Mouse (Mus musculus): ENCODE data around the gene Gm3250. TPM values are rescaled to one million over a fixed set of nuclear protein-coding genes. Genes with fewer than 3 reads are reported as not detected.
"Not testable (repeated sequence)": the region's sequence is repeated elsewhere in the genome, so short reads cannot be mapped to it uniquely, and the experiment has no call there.

Gene Gm3250
- polyA plus RNA-seq, 1 experiment from 2014 or later = not detected

DNA sequence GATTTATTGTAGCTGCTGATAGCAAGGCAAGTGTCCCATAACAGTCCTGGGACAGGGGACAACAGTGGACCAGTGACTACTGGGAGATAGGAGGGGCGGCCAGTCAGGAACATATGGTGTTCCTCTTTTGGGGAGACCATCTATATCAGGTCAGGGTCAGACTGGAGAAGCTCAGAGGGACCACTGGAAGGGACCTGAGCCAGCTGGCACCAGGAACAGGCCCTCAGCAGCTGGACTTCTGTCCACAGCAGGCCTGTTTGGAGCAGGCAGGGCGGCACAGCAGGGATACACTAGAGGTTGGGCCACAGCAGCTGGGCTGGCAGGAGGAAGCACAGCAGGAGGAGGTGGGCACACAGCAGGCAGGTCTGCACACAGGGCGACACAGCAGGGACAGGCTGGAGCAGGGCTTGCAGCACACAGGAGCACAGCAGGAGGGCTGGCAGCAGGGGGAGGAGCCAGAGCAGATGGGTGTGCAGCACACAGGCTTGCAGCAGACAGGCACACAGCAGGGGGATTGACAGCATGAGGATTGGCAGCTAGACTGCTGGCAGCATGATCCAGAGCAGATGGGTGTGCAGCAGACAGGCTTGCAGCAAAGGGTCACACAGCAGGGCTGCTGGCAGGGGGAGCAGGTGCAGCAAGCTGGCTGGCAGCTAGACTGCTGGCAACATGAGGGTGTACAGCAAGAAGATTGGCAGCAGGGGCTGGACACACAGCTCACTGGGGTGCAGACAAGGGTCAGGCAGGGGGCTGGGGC, 16.0 kb upstream of the Gm3250 start:
- H3K36me3 ChIP-seq (ENCODE audit: control insufficient read depth, insufficient read depth, low read length); H3K9ac ChIP-seq (ENCODE audit: low read length); H3K4me3 ChIP-seq (ENCODE audit: low read length); H3K27ac ChIP-seq (ENCODE audit: low read length); ATAC-seq (ENCODE audit: low read depth); H3K27me3 ChIP-seq (ENCODE audit: control insufficient read depth, insufficient read depth, low read depth, low read length); H3K4me2 ChIP-seq (ENCODE audit: low read depth, low read length); H3K4me1 ChIP-seq (replicated peaks; ENCODE audit: control insufficient read depth, insufficient read depth, low read length); H3K9me3 ChIP-seq (ENCODE audit: control insufficient read depth, low read length): not testable (repeated sequence)
- 34% methylated on average over 3 of the region's 3 CpGs for WGBS

DNA sequence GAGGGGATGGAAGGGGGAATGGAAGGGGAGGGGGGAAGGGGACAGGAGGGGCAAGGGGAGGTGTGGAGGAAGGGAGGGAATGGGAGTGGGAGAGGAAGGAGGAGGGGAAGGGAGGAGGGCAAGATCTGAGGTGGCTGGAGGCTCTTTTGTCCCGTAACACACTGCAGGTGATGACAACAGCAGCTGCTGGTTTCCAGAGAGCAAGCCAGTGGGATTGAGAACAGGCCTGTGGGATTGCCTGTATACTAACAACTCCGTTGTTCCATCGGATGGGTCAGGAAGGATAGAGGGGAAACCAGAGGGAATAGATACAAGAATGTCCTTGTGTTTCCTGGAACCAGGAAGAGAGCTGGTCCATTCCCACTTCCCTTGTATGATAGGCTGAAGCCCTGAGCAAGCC, 15.3 kb upstream of the Gm3250 start:
- no peak for ATAC-seq (ENCODE audit: low read depth)
- Histone ChIP-seq H3K4me3 (ENCODE audit: low read length) (no peak overlapping the region), H3K4me1 (replicated peaks; ENCODE audit: control insufficient read depth, insufficient read depth, low read length) (no peaks in the 10 kb centered on the region), H3K27me3 (ENCODE audit: control insufficient read depth, insufficient read depth, low read depth, low read length) (no peaks in the 10 kb centered on the region), H3K9ac (ENCODE audit: low read length) (no peak overlapping the region), H3K27ac (ENCODE audit: low read length) (no peak overlapping the region), H3K4me2 (ENCODE audit: low read depth, low read length) (no peak overlapping the region), H3K36me3 (ENCODE audit: control insufficient read depth, insufficient read depth, low read length) (no peaks in the 10 kb centered on the region), H3K9me3 (ENCODE audit: control insufficient read depth, low read length) (no peaks in the 10 kb centered on the region)
- WGBS = 8% methylated on average over 3 of the region's 3 CpGs

DNA sequence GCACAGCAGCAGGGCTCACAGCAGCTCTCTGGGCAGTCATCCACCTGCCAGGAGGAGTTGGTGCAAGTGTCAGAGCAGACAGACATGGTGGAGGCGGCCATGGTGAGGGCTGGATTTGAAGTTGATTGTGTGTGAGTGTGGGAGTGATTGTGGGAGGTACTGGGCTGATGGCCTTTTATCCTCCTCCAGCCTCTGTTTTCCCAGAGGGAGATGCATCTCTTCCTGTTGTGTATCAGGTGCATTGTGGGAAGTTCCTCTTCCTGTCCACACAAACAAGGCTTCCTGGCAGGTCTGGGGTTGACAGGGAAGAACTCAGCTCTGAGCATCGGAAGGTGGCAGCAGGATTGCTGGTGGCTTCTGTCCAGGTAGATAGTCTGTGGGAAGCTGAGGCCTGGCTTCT, 12.6 kb upstream of the Gm3250 start, which contains the start of gene Gm9639:
Gm9639 (minus strand) TSS at position 101 of the 400 bp plus-strand sequence.
- Histone ChIP-seq H3K4me2 (ENCODE audit: low read depth, low read length) (no peak within 1 kb of the TSS), H3K27me3 (ENCODE audit: control insufficient read depth, insufficient read depth, low read depth, low read length) (no peaks in the 10 kb centered on the region), H3K4me1 (replicated peaks; ENCODE audit: control insufficient read depth, insufficient read depth, low read length) (no peaks in the 10 kb centered on the region), H3K9ac (ENCODE audit: low read length) (no peak within 1 kb of the TSS), H3K4me3 (ENCODE audit: low read length) (no peak within 1 kb of the TSS), H3K27ac (ENCODE audit: low read length) (no peak within 1 kb of the TSS), H3K9me3 (ENCODE audit: control insufficient read depth, low read length) (no peaks in the 10 kb centered on the region), H3K36me3 (ENCODE audit: control insufficient read depth, insufficient read depth, low read length) (no peaks in the 10 kb centered on the region)
- WGBS = 46% methylated on average over 2 of the region's 2 CpGs
- ATAC-seq (ENCODE audit: low read depth) = no peak

DNA sequence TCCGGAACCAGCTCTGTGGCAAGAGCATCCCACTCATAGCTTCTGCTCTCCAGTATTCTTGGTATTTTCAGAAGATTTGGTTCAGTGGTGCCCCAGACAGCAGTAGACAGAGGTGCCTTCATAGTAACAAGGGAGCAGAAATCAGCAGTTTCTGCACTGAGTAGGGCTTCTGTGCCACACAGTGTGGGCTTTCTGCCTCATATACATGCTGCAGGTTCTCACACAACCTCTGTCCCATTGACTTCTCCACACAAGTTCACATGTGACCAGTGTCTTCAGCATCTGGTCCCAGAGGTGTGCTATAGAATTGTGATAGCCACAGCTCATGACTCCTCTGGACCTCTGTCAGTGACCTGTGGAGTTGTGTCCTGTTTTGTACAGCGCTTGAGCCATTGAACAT, 6.3 kb upstream of the Gm3250 start:
- no peaks in the 10 kb centered on the region for H3K4me1 ChIP-seq (replicated peaks; ENCODE audit: control insufficient read depth, insufficient read depth, low read length)
- no peak overlapping the region for H3K9ac ChIP-seq (ENCODE audit: low read length)
- H3K4me3 ChIP-seq (ENCODE audit: low read length) = no peak overlapping the region
- no peaks in the 10 kb centered on the region for H3K27me3 ChIP-seq (ENCODE audit: control insufficient read depth, insufficient read depth, low read depth, low read length)
- no peak for ATAC-seq (ENCODE audit: low read depth)
- 66% methylated on average over 2 of the region's 2 CpGs for WGBS
- no peak overlapping the region for H3K27ac ChIP-seq (ENCODE audit: low read length)
- H3K4me2 ChIP-seq (ENCODE audit: low read depth, low read length) = no peak overlapping the region
- no peaks in the 10 kb centered on the region for H3K9me3 ChIP-seq (ENCODE audit: control insufficient read depth, low read length)
- H3K36me3 ChIP-seq (ENCODE audit: control insufficient read depth, insufficient read depth, low read length) = no peaks in the 10 kb centered on the region

DNA sequence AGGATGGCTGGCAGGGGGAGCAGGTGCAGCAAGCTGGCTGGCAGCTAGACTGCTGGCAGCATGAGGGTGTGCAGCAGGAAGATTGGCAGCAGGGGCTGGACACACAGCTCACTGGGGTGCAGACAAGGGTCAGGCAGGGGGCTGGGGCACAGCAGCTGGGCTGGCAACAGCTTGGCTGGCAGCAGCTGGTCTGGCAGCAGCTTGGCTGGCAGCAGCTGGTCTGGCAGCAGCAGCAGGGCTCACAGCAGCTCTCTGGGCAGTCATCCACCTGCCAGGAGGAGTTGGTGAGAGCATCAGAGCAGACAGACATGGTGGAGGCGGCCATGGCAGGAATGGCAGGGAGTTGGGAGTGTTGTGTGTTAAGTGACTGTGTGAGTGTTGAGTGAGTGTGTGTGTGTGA, 5.5 kb upstream of the Gm3250 start, which contains the start of gene Gm7137:
Gm7137 (minus strand) TSS at position 325 of the 400 bp plus-strand sequence.
- not testable (repeated sequence) for H3K4me1 ChIP-seq (replicated peaks; ENCODE audit: control insufficient read depth, insufficient read depth, low read length); H3K9me3 ChIP-seq (ENCODE audit: control insufficient read depth, low read length); H3K27ac ChIP-seq (ENCODE audit: low read length); H3K9ac ChIP-seq (ENCODE audit: low read length); ATAC-seq (ENCODE audit: low read depth); H3K4me3 ChIP-seq (ENCODE audit: low read length); H3K36me3 ChIP-seq (ENCODE audit: control insufficient read depth, insufficient read depth, low read length); H3K4me2 ChIP-seq (ENCODE audit: low read depth, low read length); H3K27me3 ChIP-seq (ENCODE audit: control insufficient read depth, insufficient read depth, low read depth, low read length)
- WGBS = no CpG with 5 or more reads among the region's 1 CpGs

DNA sequence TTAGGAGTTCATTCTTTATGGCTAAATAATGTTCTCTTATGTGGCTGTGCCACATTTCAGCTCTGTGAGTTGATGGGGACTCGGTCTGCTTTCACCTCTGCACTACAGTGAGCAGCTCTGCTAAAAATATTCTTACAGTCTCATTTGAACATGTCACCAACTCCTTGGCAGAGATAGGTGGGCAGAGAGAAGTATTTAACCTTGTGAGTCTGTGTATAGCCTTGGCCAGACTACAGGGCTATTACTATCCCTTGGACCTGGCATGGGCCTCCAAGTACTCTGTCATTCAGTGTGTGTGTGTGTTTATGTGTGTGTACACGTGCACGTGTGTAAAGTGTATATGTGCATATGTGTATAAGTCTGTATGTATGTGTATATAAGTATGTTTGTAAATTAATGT, 1.1 kb upstream of the Gm3250 start:
- H3K36me3 ChIP-seq (ENCODE audit: control insufficient read depth, insufficient read depth, low read length); H3K4me2 ChIP-seq (ENCODE audit: low read depth, low read length); H3K27ac ChIP-seq (ENCODE audit: low read length); H3K9ac ChIP-seq (ENCODE audit: low read length); H3K4me1 ChIP-seq (replicated peaks; ENCODE audit: control insufficient read depth, insufficient read depth, low read length); H3K4me3 ChIP-seq (ENCODE audit: low read length); H3K9me3 ChIP-seq (ENCODE audit: control insufficient read depth, low read length); H3K27me3 ChIP-seq (ENCODE audit: control insufficient read depth, insufficient read depth, low read depth, low read length); ATAC-seq (ENCODE audit: low read depth): not testable (repeated sequence)
- WGBS = 100% methylated on average over 1 of the region's 3 CpGs

DNA sequence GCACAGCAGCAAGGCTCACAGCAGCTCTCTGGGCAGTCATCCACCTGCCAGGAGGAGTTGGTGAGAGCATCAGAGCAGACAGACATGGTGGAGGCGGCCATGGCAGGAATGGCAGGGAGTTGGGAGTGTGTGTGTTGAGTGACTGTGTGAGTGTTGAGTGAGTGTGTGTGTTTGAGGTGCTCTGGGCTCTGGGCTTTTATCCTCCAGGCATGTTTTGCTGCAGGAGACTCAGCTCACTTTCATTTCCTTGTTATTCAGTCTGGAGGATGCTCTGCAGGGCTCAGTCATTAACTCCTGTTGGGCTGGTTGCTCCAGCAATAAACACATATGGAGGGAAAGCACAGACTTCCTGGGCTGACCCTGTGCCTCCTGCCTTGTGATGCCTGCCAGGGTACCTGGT, 5.5 kb downstream of the Gm3250 start, which contains the start of gene Gm7138:
Gm7138 (minus strand) TSS at position 101 of the 400 bp plus-strand sequence.
- not testable (repeated sequence) for H3K4me3 ChIP-seq (ENCODE audit: low read length); H3K27ac ChIP-seq (ENCODE audit: low read length); H3K4me1 ChIP-seq (replicated peaks; ENCODE audit: control insufficient read depth, insufficient read depth, low read length); H3K27me3 ChIP-seq (ENCODE audit: control insufficient read depth, insufficient read depth, low read depth, low read length); H3K9ac ChIP-seq (ENCODE audit: low read length); H3K9me3 ChIP-seq (ENCODE audit: control insufficient read depth, low read length); ATAC-seq (ENCODE audit: low read depth); H3K4me2 ChIP-seq (ENCODE audit: low read depth, low read length); H3K36me3 ChIP-seq (ENCODE audit: control insufficient read depth, insufficient read depth, low read length)
- WGBS = 56% methylated on average over 1 of the region's 1 CpGs

DNA sequence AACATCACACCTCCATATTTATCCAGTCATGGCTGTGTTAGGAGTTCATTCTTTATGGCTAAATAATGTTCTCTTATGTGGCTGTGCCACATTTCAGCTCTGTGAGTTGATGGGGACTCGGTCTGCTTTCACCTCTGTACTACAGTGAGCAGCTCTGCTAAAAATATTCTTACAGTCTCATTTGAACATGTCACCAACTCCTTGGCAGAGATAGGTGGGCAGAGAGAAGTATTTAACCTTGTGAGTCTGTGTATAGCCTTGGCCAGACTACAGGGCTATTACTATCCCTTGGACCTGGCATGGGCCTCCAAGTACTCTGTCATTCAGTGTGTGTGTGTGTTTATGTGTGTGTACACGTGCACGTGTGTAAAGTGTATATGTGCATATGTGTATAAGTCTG, 10.2 kb downstream of the Gm3250 start:
- H3K4me2 ChIP-seq (ENCODE audit: low read depth, low read length); H3K4me3 ChIP-seq (ENCODE audit: low read length); H3K4me1 ChIP-seq (replicated peaks; ENCODE audit: control insufficient read depth, insufficient read depth, low read length); ATAC-seq (ENCODE audit: low read depth); H3K9ac ChIP-seq (ENCODE audit: low read length); H3K27ac ChIP-seq (ENCODE audit: low read length); H3K36me3 ChIP-seq (ENCODE audit: control insufficient read depth, insufficient read depth, low read length); H3K27me3 ChIP-seq (ENCODE audit: control insufficient read depth, insufficient read depth, low read depth, low read length); H3K9me3 ChIP-seq (ENCODE audit: control insufficient read depth, low read length): not testable (repeated sequence)
- WGBS = 60% methylated on average over 1 of the region's 3 CpGs

DNA sequence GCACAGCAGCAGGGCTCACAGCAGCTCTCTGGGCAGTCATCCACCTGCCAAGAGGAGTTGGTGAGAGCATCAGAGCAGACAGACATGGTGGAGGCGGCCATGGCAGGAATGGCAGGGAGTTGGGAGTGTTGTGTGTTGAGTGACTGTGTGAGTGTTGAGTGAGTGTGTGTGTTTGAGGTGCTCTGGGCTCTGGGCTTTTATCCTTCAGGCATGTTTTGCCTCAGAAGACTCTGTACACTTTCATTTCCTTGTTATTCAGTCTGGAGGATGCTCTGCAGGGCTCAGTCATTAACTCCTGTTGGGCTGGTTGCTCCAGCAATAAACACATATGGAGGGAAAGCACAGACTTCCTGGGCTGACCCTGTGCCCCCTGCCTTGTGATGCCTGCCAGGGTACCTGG, 11.1 kb downstream of the Gm3250 start, which contains the start of gene Gm3238:
Gm3238 (minus strand) TSS at position 101 of the 400 bp plus-strand sequence.
- WGBS = no CpG with 5 or more reads among the region's 1 CpGs
- not testable (repeated sequence) for H3K4me3 ChIP-seq (ENCODE audit: low read length); H3K9me3 ChIP-seq (ENCODE audit: control insufficient read depth, low read length); H3K9ac ChIP-seq (ENCODE audit: low read length); H3K27me3 ChIP-seq (ENCODE audit: control insufficient read depth, insufficient read depth, low read depth, low read length); H3K4me2 ChIP-seq (ENCODE audit: low read depth, low read length); H3K27ac ChIP-seq (ENCODE audit: low read length); H3K36me3 ChIP-seq (ENCODE audit: control insufficient read depth, insufficient read depth, low read length); H3K4me1 ChIP-seq (replicated peaks; ENCODE audit: control insufficient read depth, insufficient read depth, low read length); ATAC-seq (ENCODE audit: low read depth)
